Mouse (Mus musculus) megakaryocyte, adult 5-6 weeks (primary cell): Measurements from ENCODE around the gene Inf2. TPM values are rescaled to one million over a fixed set of nuclear protein-coding genes. Genes with fewer than 3 reads are reported as not detected.

Experiments used
- ATAC-seq: 2 replicates; pipeline ENCODE4 v1.8.0; 2016; ENCODE audit warnings: mild to moderate bottlenecking, inconsistent platforms; ENCODE audit not compliant: poor library complexity, severe bottlenecking
- total RNA-seq, 2 experiments: library from RNA; stranded (forward) in 1 of 2; stranded (reverse) in 1 of 2; fragments of 153-499, 151-499 nt in 1 of 2; fragments of 221-1000, 200-1000 nt in 1 of 2; gene quantifications; 2 replicates each; pipeline versions ENCODE4 v1.2.3 to v1.2.4; 2015 to 2017

Inf2 gene
- total RNA-seq, 2 experiments from 2014 or later, result 9.9 to 28.0 TPM

- ATAC-seq, result peak; percentile 66
Observed at GRCm38 (mm10) chr12:112593951-112594915, 5.6 kb downstream of the Inf2 start.

- no peak for ATAC-seq
Observed at GRCm38 (mm10) chr12:112594989-112595388, 6.4 kb downstream of the Inf2 start.

GRCm38 (mm10) chr12:112595626-112596025, 7.0 kb downstream of the Inf2 start:
- no peak for ATAC-seq

GRCm38 (mm10) chr12:112596454-112596853, 7.9 kb downstream of the Inf2 start:
- ATAC-seq, result no peak

GRCm38 (mm10) chr12:112596891-112597500, 8.4 kb downstream of the Inf2 start:
- no peak for ATAC-seq

- ATAC-seq, result no peak
Observed at GRCm38 (mm10) chr12:112597618-112598017, 9.0 kb downstream of the Inf2 start.

- no peak for ATAC-seq
Observed at GRCm38 (mm10) chr12:112599198-112599597, 10.6 kb downstream of the Inf2 start.

- no peak for ATAC-seq
Observed at GRCm38 (mm10) chr12:112599942-112600611, 11.5 kb downstream of the Inf2 start.

- ATAC-seq, result no peak
Observed at GRCm38 (mm10) chr12:112604022-112604421, 15.4 kb downstream of the Inf2 start.

DNA sequence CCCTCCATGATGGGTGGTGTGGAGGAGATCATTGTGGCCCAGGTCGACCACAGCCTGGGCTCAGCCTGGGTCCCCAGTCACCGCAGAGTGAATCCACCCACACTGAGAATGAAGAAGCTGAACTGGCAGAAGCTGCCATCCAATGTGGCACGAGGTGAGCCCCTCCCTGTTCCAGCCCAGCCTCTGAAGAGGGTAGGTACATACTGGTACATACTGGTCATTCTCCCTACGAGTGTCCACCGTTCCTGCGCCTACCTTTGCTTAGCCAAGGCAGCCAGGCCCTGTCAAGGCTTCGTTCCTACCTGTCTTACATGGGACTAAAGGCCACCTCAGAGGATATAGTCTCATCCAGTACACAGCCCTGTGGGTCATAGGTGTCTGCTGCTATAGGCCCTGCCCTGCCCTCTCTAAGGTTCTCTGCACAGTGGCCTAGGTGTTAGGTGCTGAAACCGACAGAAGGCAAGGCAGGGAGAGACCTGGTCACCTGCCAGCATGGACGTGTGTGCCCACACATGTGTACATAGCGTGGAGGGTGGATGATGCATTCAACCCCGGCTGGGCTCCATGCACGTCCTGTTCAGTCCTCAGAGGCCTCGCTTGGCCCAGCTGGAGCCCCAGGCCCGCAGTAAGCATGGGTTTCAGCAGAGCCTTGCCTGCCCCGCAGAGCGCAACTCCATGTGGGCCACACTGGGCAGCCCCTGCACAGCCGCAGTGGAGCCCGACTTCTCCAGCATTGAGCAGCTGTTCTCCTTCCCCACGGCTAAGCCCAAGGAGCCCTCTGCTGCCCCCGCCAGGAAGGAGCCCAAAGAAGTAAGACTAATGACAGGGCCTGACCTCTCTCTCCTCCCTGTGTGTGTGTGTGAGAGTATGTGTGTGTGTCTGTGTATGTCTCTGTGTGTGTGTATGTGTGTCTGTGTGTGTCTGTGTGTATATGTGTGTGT, 16.4 kb downstream of the Inf2 start:
- peak; percentile 58 for ATAC-seq

GRCm38 (mm10) chr12:112605766-112606165, 17.2 kb downstream of the Inf2 start:
- peak; percentile 97 for ATAC-seq

- no peak for ATAC-seq
Observed at GRCm38 (mm10) chr12:112606998-112607397, 18.4 kb downstream of the Inf2 start.

GRCm38 (mm10) chr12:112609031-112609430, 20.4 kb downstream of the Inf2 start:
- no peak for ATAC-seq

DNA sequence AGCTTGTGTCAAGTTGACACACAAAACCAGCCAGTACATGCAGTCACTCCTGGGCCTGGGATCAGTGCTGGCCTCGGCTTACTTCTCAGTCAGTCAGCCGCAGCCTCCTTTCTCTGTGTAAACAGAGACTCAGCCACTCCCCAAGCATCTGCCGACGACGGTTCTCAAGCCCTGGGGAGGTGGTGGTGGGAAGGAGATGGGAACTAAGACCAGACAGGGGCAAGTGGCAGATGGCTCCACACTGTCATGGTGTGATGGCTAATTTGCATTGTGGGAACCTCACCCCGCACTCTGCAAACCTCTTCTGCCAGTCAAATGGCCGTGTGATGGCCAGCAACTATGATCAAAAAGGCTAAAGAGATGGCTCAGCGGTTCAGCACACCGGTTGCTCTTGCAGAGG, 28.1 kb downstream of the Inf2 start:
- no peak for ATAC-seq

DNA sequence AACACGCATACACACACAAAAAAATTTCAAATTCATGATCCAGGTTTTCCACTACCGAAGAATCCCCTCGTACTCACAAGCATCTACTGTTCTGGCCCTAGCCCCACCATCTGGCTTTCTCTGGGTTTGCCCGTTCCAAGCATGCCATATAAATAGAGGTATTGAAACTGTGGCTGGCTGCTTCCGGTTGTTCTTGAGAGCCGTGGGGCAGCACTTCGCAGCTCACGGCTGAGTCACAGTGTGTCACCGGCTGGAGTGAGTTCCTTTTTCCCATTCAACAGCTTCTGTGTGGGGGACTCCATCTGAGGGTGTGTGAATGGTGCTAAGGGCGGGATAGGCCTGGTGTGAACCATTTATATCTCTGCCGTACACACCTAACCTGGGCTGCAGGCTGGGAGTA, 28.6 kb downstream of the Inf2 start:
- ATAC-seq, result peak; percentile 46

- peak; percentile 58 for ATAC-seq
Observed at GRCm38 (mm10) chr12:112617898-112618380, 29.4 kb downstream of the Inf2 start.

- ATAC-seq, result peak; percentile 13
Observed at GRCm38 (mm10) chr12:112618981-112619685, 30.5 kb downstream of the Inf2 start.

GRCm38 (mm10) chr12:112619686-112620353, 31.2 kb downstream of the Inf2 start, which contains the start of gene Adssl1:
Gene Adssl1, plus strand, starts transcription at chr12:112620045.
- ATAC-seq, result peak; percentile 56
